Mouse (Mus musculus): ENCODE results near the gene Mdga1.
A peak's percentile ranks its signal among the peaks of the same experiment; 100 is the strongest.
"Not testable (repeated sequence)": the region's sequence is repeated elsewhere in the genome, so short reads cannot be mapped to it uniquely, and the experiment has no call there.

Gene Mdga1

GRCm38 (mm10) chr17:29799398-29800095 is 170.3 kb downstream of the Mdga1 start:
- ATAC-seq (ENCODE audit: low TSS enrichment) = no peak

GRCm38 (mm10) chr17:29798151-29798550 is 171.7 kb downstream of the Mdga1 start:
- ATAC-seq (ENCODE audit: low TSS enrichment) = no peak

GRCm38 (mm10) chr17:29796787-29797186 is 173.1 kb downstream of the Mdga1 start:
- no peak for ATAC-seq (ENCODE audit: low TSS enrichment)

GRCm38 (mm10) chr17:29796086-29796485 is 173.8 kb downstream of the Mdga1 start:
- peak; percentile 42; the same call in 1 of the 2 replicates for ATAC-seq (ENCODE audit: low TSS enrichment)

- ATAC-seq (ENCODE audit: low TSS enrichment) = peak; percentile 42
Observed at GRCm38 (mm10) chr17:29795050-29795770, 174.7 kb downstream of the Mdga1 start.

- ATAC-seq (ENCODE audit: low TSS enrichment) = no peak
Observed at GRCm38 (mm10) chr17:29791531-29792050, 178.3 kb downstream of the Mdga1 start.

GRCm38 (mm10) chr17:29790231-29790740 is 179.6 kb downstream of the Mdga1 start:
- no peak for ATAC-seq (ENCODE audit: low TSS enrichment)

- no peak for ATAC-seq (ENCODE audit: low TSS enrichment)
Observed at GRCm38 (mm10) chr17:29789715-29790114, 180.2 kb downstream of the Mdga1 start.

- no peak for ATAC-seq (ENCODE audit: low TSS enrichment)
Observed at GRCm38 (mm10) chr17:29788573-29788972, 181.3 kb downstream of the Mdga1 start.

- no peak for ATAC-seq (ENCODE audit: low TSS enrichment)
Observed at GRCm38 (mm10) chr17:29784820-29785219, 185.1 kb downstream of the Mdga1 start.

GRCm38 (mm10) chr17:29781472-29781871 is 188.4 kb downstream of the Mdga1 start:
- ATAC-seq (ENCODE audit: low TSS enrichment) = not testable (repeated sequence)

GRCm38 (mm10) chr17:29778021-29778420 is 191.9 kb downstream of the Mdga1 start:
- ATAC-seq (ENCODE audit: low TSS enrichment) = no peak

Data from frontal cortex, adult (tissue).